In genomic region chr2:49938246-49938645, GRCm38 (mm10) we compare ENCODE assay signal across 21 mouse cellular contexts.
DNase-seq lines count a peak whose midpoint lies in the region; ATAC-seq and TF ChIP-seq lines count a peak whose summit lies in the region.
"Had no signal": no experiment of that assay in that cellular context is flagged by ENCODE, and none has a peak within 500 bp of the region (broad histone marks: within the 10 kb centered on the region; RNA-seq: fewer than 3 reads in every experiment).

No protein-coding gene starts in this region.

- no peak overlapping the region for H3K9ac ChIP-seq in heart, embryonic 11.5 days (ENCODE audit: low read depth, low read length)
- H3K9ac ChIP-seq in heart, embryonic 15.5 days: no peak overlapping the region
- no peak overlapping the region for H3K9ac ChIP-seq in lung, postnatal 0 days (replicated peaks; ENCODE audit: low read depth)
- H3K9ac ChIP-seq: embryonic facial prominence, embryonic 13.5 days; forebrain, embryonic 13.5 days; forebrain, embryonic 15.5 days; forebrain, postnatal 0 days had no signal

- DNase-seq in heart, adult 11 months: peak; percentile 61
- no peak for DNase-seq in heart, adult 8-10 months (ENCODE audit: low spot score)
- DNase-seq in lung, postnatal 0 days (ENCODE audit: low spot score): peak; percentile 6
- DNase-seq in lung, postnatal 25 days (ENCODE audit: low spot score): no peak
- no peak for DNase-seq in right cerebral cortex, adult 2 months (ENCODE audit: low spot score in 2 of 2)
- DNase-seq: adrenal gland, adult 8-10 months; adrenal gland, postnatal 14 days; adrenal gland, postnatal 36 days; cerebellum, adult 11-12 months; cerebellum, adult 2 months; cerebellum, adult 9-10 months; cerebellum, postnatal 10 days; cerebellum, postnatal 25 days; forebrain, postnatal 0 days had no signal

- no peaks in the 10 kb centered on the region for H3K27me3 ChIP-seq in heart, embryonic 11.5 days (ENCODE audit: control insufficient read depth, insufficient read depth, low read length)
- no peaks in the 10 kb centered on the region for H3K27me3 ChIP-seq in heart, embryonic 15.5 days
- H3K27me3 ChIP-seq in lung, postnatal 0 days (replicated peaks; ENCODE audit: insufficient read depth, low read length): no peaks in the 10 kb centered on the region
- H3K27me3 ChIP-seq: embryonic facial prominence, embryonic 13.5 days; forebrain, embryonic 13.5 days; forebrain, embryonic 15.5 days had no signal

- no peak for TF ChIP-seq CTCF in lung, postnatal 0 days (IDR thresholded peaks at IDR 0.05)

- TF ChIP-seq EP300 in lung, postnatal 0 days (IDR thresholded peaks at IDR 0.05): no peak

- no peaks in the 10 kb centered on the region for H3K4me1 ChIP-seq in heart, embryonic 11.5 days (ENCODE audit: control insufficient read depth, insufficient read depth, low read length)
- H3K4me1 ChIP-seq in heart, embryonic 15.5 days (replicated peaks): peaks cover 5% of the 10 kb centered on the region; the same call in 1 of the 2 replicates
- H3K4me1 ChIP-seq in lung, postnatal 0 days (ENCODE audit: insufficient read depth, low read depth, low read length): no peaks in the 10 kb centered on the region
- H3K4me1 ChIP-seq: forebrain, embryonic 15.5 days had no signal

- ATAC-seq in heart, embryonic 11.5 days (replicated peaks; ENCODE audit: insufficient number of reproducible peaks, low FRiP score, low TSS enrichment): no peak
- no peak for ATAC-seq in heart, embryonic 15.5 days (replicated peaks; ENCODE audit: insufficient number of reproducible peaks, insufficient read depth, low FRiP score, low read depth)
- ATAC-seq in lung, postnatal 0 days: no peak
- ATAC-seq: activated CD4-positive, CD25-positive, alpha-beta regulatory T cell, adult 4 months; forebrain, embryonic 13.5 days; forebrain, embryonic 15.5 days; forebrain, postnatal 0 days; Patski had no signal

- H3K4me3 ChIP-seq in heart, embryonic 11.5 days (ENCODE audit: low read depth, low read length): no peak overlapping the region
- no peak overlapping the region for H3K4me3 ChIP-seq in heart, embryonic 15.5 days
- H3K4me3 ChIP-seq in lung, postnatal 0 days (ENCODE audit: low read depth, low read length): no peak overlapping the region
- H3K4me3 ChIP-seq: embryonic facial prominence, embryonic 13.5 days; forebrain, embryonic 13.5 days; forebrain, embryonic 15.5 days had no signal

- no peak overlapping the region for H3K27ac ChIP-seq in heart, embryonic 11.5 days (ENCODE audit: low read depth, low read length)
- H3K27ac ChIP-seq in heart, embryonic 15.5 days: no peak overlapping the region
- no peak overlapping the region for H3K27ac ChIP-seq in lung, postnatal 0 days (ENCODE audit: low read length)
- H3K27ac ChIP-seq: embryonic facial prominence, embryonic 13.5 days; forebrain, embryonic 13.5 days; forebrain, embryonic 15.5 days had no signal

- no peak overlapping the region for H3K4me2 ChIP-seq in heart, embryonic 11.5 days
- H3K4me2 ChIP-seq in heart, embryonic 15.5 days: 0 out of 2 replicates have a peak overlapping the region, but pooled peaks have one; percentile 21
- H3K4me2 ChIP-seq in lung, postnatal 0 days (replicated peaks; ENCODE audit: low read depth, low read length): no peak overlapping the region
- H3K4me2 ChIP-seq: embryonic facial prominence, embryonic 13.5 days; forebrain, embryonic 13.5 days; forebrain, embryonic 15.5 days had no signal

- no peaks in the 10 kb centered on the region for H3K9me3 ChIP-seq in heart, embryonic 11.5 days (replicated peaks; ENCODE audit: control insufficient read depth, low read length)
- no peaks in the 10 kb centered on the region for H3K9me3 ChIP-seq in heart, embryonic 15.5 days (replicated peaks)
- no peaks in the 10 kb centered on the region for H3K9me3 ChIP-seq in lung, postnatal 0 days (ENCODE audit: low read length)
- H3K9me3 ChIP-seq: embryonic facial prominence, embryonic 13.5 days; forebrain, embryonic 13.5 days; forebrain, embryonic 15.5 days had no signal

- H3K36me3 ChIP-seq in heart, embryonic 11.5 days (ENCODE audit: control insufficient read depth, insufficient read depth, low read length): no peaks in the 10 kb centered on the region
- no peaks in the 10 kb centered on the region for H3K36me3 ChIP-seq in heart, embryonic 15.5 days
- no peaks in the 10 kb centered on the region for H3K36me3 ChIP-seq in lung, postnatal 0 days (ENCODE audit: insufficient read depth, low read length)
- H3K36me3 ChIP-seq: embryonic facial prominence, embryonic 13.5 days; forebrain, embryonic 15.5 days had no signal

- 77% methylated on average over 8 of the region's 8 CpGs for WGBS in heart, embryonic 11.5 days (ENCODE audit: insufficient replicate concordance)
- WGBS in heart, embryonic 15.5 days: 61% methylated on average over 8 of the region's 8 CpGs
- WGBS in lung, postnatal 0 days: 59% methylated on average over 8 of the region's 8 CpGs

Comparison
In these comparisons a context has a peak if more than half of its experiments do, and no peak if none do; other contexts are left out.
1. DNase-seq: peak in heart, adult 11 months (single experiment) and lung, postnatal 0 days (single experiment); none in heart, adult 8-10 months (single experiment), lung, postnatal 25 days (single experiment) and right cerebral cortex, adult 2 months (0 of 2).